Mouse (Mus musculus) limb, embryonic 12.5 days (tissue): ENCODE results near the gene Rps6kb1. TPM values are rescaled to one million over a fixed set of nuclear protein-coding genes. Genes with fewer than 3 reads are reported as not detected.

Source experiments
- ATAC-seq: fragments of 200-750 bp; cut with Nextera tagmentation; 2 replicates; pipeline ENCODE4 v1.8.0; 2017; ENCODE audit warnings: low read depth, moderate TSS enrichment; ENCODE audit not compliant: insufficient number of reproducible peaks, insufficient read depth, low FRiP score, low TSS enrichment
- H3K27ac ChIP-seq: fragments of 300-500 bp; sonication (generic); 2 replicates; pipeline ENCODE4 v1.5.1; 2016; ENCODE audit warnings: mild to moderate bottlenecking, moderate library complexity
- H3K27me3 ChIP-seq: fragments of 300-500 bp; sonication (generic); 2 replicates; pipeline ENCODE4 v1.6.1; 2016; ENCODE audit warnings: mild to moderate bottlenecking, moderate library complexity
- H3K36me3 ChIP-seq: fragments of 300-500 bp; sonication (generic); 2 replicates; pipeline ENCODE4 v1.6.1; 2016; ENCODE audit warnings: mild to moderate bottlenecking, moderate library complexity
- H3K4me1 ChIP-seq: fragments of 300-500 bp; sonication (generic); replicated peaks from 2 replicates; pipeline ENCODE4 v1.6.1; 2016
- H3K4me2 ChIP-seq: fragments of 300-500 bp; sonication (generic); 2 replicates; pipeline ENCODE4 v1.6.1; 2016; ENCODE audit warnings: mild to moderate bottlenecking, moderate library complexity
- H3K4me3 ChIP-seq: fragments of 300-500 bp; sonication (generic); replicated peaks from 2 replicates; pipeline ENCODE4 v1.5.1; 2016; ENCODE audit warnings: mild to moderate bottlenecking
- H3K9ac ChIP-seq: fragments of 300-500 bp; sonication (generic); replicated peaks from 2 replicates; pipeline ENCODE4 v1.6.1; 2016; ENCODE audit warnings: mild to moderate bottlenecking, moderate library complexity
- H3K9me3 ChIP-seq: fragments of 300-500 bp; sonication (generic); 2 replicates; pipeline ENCODE4 v1.6.1; 2016; ENCODE audit warnings: mild to moderate bottlenecking, moderate library complexity
- WGBS: fragments of 180-500 bp; shearing (Covaris S2); methylation state at CpG from one replicate; pipeline ENCODE4 v1.1.7; 2016; 5-methylcytosine and 5-hydroxymethylcytosine counted together
- polyA plus RNA-seq: library from polyadenylated mRNA; unstranded; fragments of >200 nt; fragmentation: Nextera tagmentation; extraction: Ambion mirVana; gene quantifications from 2 replicates; pipeline ENCODE4 v1.2.1, GENCODE M21; 2016

Rps6kb1 gene
- polyA plus RNA-seq: 78.3 and 83.8 TPM in 2 replicates

- Histone ChIP-seq H3K36me3 (peaks cover 7% of the 10 kb centered on the region; the same call in 1 of the 2 replicates), H3K4me3 (peak within 1 kb of the TSS; percentile 98), H3K4me1 (peaks cover 16% of the 10 kb centered on the region), H3K4me2 (peak within 1 kb of the TSS; percentile 86), H3K9me3 (no peaks in the 10 kb centered on the region), H3K9ac (peak within 1 kb of the TSS; percentile 97), H3K27ac (peak within 1 kb of the TSS; percentile 87), H3K27me3 (no peaks in the 10 kb centered on the region)
- WGBS: under 1% methylated on average over 43 of the region's 43 CpGs
- ATAC-seq: peak; percentile 95
These were observed at the start of gene Rps6kb1, which contains the start of gene Tubd1 for GRCm38 (mm10) chr11:86544639-86545299. Gene Rps6kb1, minus strand, starts transcription at chr11:86544805. Gene Tubd1, plus strand, starts transcription at chr11:86544991.

DNA sequence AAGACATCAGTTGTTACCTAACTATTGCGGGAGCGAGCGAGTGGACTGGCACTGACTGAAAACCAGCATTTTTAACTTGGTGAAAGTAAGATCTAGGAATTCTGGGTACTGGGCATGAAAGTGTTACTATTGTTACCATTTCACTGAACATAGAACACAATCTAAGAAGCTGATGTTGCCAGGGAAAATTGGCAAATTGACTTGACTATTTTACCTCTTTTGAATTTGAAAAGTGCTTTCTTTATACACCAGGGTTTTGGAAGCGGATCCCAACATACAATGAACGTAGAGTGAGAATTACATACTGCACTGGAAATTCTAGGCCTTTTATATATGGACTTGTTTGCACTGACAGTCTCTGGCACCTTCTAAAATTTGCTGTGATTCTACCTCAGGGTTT lies 48.8 kb upstream of the Rps6kb1 start:
- Histone ChIP-seq H3K9me3 (no peaks in the 10 kb centered on the region), H3K4me2 (no peak overlapping the region), H3K36me3 (0 out of 2 replicates have a peak, but pooled peaks cover 6% of the 10 kb centered on the region), H3K4me3 (no peak overlapping the region), H3K9ac (no peak overlapping the region), H3K4me1 (no peaks in the 10 kb centered on the region), H3K27ac (no peak overlapping the region), H3K27me3 (no peaks in the 10 kb centered on the region)
- no peak for ATAC-seq
- WGBS: 92% methylated on average over 5 of the region's 5 CpGs

GRCm38 (mm10) chr11:86592993-86593392 lies 48.4 kb upstream of the Rps6kb1 start:
- no peak overlapping the region for H3K4me2 ChIP-seq
- H3K4me3 ChIP-seq: no peak overlapping the region
- no peaks in the 10 kb centered on the region for H3K27me3 ChIP-seq
- peaks cover 1% of the 10 kb centered on the region for H3K4me1 ChIP-seq
- ATAC-seq: no peak
- 0 out of 2 replicates have a peak, but pooled peaks cover 6% of the 10 kb centered on the region for H3K36me3 ChIP-seq
- no peaks in the 10 kb centered on the region for H3K9me3 ChIP-seq
- WGBS: 34% methylated on average over 3 of the region's 3 CpGs
- no peak overlapping the region for H3K27ac ChIP-seq
- H3K9ac ChIP-seq: no peak overlapping the region

DNA sequence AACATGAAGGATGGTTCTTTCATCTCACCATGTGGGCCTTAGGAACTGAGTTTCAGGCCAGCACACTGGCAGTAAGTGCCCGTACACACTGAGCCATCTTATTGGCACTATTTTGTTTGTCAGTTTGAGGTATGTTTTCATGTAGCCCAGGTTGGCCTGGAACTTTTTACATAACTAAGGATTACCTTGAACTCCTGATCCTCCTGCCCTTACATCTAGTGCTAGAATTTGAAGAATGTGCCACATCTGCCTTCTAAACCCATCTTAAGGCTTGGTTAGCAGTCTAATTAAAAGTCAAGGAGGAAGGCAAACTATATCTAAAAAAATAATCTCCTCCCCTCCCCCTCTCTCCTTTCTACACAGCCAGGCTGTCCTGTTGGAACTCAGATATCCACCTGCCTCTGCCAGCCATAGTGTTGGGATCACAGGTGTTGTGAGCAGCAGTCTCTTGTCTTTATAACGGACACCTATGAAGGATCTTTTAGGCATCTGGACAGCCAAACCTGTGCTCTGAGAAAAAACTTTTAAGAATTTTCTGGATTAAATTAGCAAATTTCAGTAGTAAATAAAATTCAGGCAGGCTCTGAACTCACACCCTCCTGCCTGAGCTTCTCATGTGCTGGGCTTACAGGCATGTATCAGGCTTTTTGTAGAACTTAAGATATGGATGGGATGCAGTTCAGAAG lies 47.5 kb upstream of the Rps6kb1 start:
- WGBS: 89% methylated on average over 2 of the region's 2 CpGs

DNA sequence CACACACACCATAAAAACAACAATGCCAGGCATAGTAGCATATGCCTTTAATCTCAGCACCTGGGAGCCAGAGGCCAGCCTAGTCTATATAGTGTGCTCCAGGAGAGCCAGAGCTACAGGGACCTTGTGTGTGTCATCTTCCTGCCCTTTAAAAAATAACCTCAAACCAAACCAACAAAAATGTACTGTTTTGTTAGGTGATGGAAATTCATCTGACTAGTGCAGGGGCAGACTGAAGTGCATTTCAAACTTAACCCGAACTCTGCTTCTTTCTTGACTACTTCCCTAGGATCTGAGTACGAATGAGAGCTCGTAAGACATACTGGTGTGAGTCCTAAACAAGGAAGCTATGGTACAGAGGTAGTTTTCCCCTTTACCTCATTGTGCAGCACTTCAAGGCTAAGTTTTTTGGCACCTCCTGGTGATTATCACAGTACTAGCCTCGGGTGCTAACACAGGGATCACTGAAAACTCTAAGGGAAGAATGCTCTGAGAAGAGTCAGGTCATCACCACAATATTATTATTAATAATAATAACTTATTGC lies 46.8 kb upstream of the Rps6kb1 start:
- 77% methylated on average over 4 of the region's 4 CpGs for WGBS
- no peak for ATAC-seq

More for the DNA sequence above, 47.5 kb upstream of the Rps6kb1 start:
- H3K27me3 ChIP-seq: no peaks in the 10 kb centered on the region
- no peaks in the 10 kb centered on the region for H3K9me3 ChIP-seq
- 0 out of 2 replicates have a peak, but pooled peaks cover 6% of the 10 kb centered on the region for H3K36me3 ChIP-seq
- no peak overlapping the region for H3K4me3 ChIP-seq
- no peak for ATAC-seq
- H3K4me2 ChIP-seq: no peak overlapping the region
- H3K4me1 ChIP-seq: peaks cover 10% of the 10 kb centered on the region
- no peak overlapping the region for H3K27ac ChIP-seq
- no peak overlapping the region for H3K9ac ChIP-seq

DNA sequence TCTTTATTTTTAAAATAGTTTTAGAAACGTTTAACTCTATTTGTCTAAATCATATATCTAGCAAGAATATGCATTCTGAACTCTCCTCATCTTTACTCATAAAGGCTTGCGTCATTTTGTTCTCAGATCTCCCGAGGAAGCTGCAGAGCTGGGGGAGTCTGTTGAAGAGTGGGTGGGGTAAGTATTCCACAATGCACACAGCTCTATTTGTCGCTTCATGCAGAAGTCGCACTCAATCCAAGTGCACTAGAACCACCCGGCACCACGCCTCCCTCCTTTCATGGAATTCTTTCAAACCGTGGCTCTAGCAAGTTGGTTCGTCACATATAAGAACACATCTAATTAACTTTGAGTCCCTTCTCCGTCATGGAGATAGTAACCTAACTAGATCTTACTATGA lies 46.0 kb upstream of the Rps6kb1 start:
- WGBS: 94% methylated on average over 10 of the region's 10 CpGs
- Histone ChIP-seq H3K4me3 (no peak overlapping the region), H3K36me3 (0 out of 2 replicates have a peak, but pooled peaks cover 6% of the 10 kb centered on the region), H3K27me3 (no peaks in the 10 kb centered on the region), H3K9ac (no peak overlapping the region), H3K9me3 (no peaks in the 10 kb centered on the region), H3K4me2 (no peak overlapping the region), H3K4me1 (peaks cover 16% of the 10 kb centered on the region), H3K27ac (no peak overlapping the region)
- no peak for ATAC-seq

More for the DNA sequence above, 46.8 kb upstream of the Rps6kb1 start:
- Histone ChIP-seq H3K4me3 (no peak overlapping the region), H3K27ac (no peak overlapping the region), H3K9me3 (no peaks in the 10 kb centered on the region), H3K27me3 (no peaks in the 10 kb centered on the region), H3K4me2 (no peak overlapping the region), H3K4me1 (peaks cover 16% of the 10 kb centered on the region), H3K36me3 (0 out of 2 replicates have a peak, but pooled peaks cover 6% of the 10 kb centered on the region), H3K9ac (no peak overlapping the region)

DNA sequence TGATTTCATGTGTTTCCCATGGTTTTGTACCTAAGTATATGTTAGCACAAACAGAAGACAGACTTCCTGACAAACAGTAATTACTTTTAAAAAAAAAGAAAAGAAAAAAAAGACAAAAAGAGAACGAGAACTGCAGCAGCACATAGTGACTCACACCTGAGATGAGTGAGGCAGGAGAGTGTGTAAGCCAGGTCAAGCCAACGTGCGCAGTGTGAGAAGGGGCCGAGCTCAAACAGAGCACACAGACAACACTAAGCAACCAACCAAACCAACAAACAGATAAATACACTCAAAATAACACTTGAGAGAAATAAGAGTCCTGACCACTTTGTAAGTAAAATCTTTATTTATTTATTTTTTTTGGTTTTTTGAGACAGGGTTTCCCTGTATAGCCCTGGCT lies 45.5 kb upstream of the Rps6kb1 start:
- ATAC-seq: no peak
- Histone ChIP-seq H3K9me3 (no peaks in the 10 kb centered on the region), H3K36me3 (0 out of 2 replicates have a peak, but pooled peaks cover 6% of the 10 kb centered on the region), H3K9ac (no peak overlapping the region), H3K27ac (no peak overlapping the region), H3K27me3 (no peaks in the 10 kb centered on the region), H3K4me2 (no peak overlapping the region), H3K4me1 (peaks cover 16% of the 10 kb centered on the region), H3K4me3 (no peak overlapping the region)
- 89% methylated on average over 4 of the region's 4 CpGs for WGBS

GRCm38 (mm10) chr11:86588583-86589298 lies 44.1 kb upstream of the Rps6kb1 start:
- H3K27ac ChIP-seq: no peak overlapping the region
- WGBS: 87% methylated on average over 4 of the region's 4 CpGs
- no peak for ATAC-seq
- no peak overlapping the region for H3K4me3 ChIP-seq
- H3K4me2 ChIP-seq: no peak overlapping the region
- H3K9ac ChIP-seq: no peak overlapping the region
- no peaks in the 10 kb centered on the region for H3K9me3 ChIP-seq
- H3K4me1 ChIP-seq: peaks cover 16% of the 10 kb centered on the region
- no peaks in the 10 kb centered on the region for H3K27me3 ChIP-seq
- H3K36me3 ChIP-seq: 0 out of 2 replicates have a peak, but pooled peaks cover 2% of the 10 kb centered on the region

- ATAC-seq: no peak
- WGBS: 36% methylated on average over 7 of the region's 7 CpGs
- Histone ChIP-seq H3K27me3 (no peaks in the 10 kb centered on the region), H3K4me3 (no peak overlapping the region), H3K4me1 (peaks cover 16% of the 10 kb centered on the region), H3K4me2 (peak overlapping the region; percentile 49; the same call in 1 of the 2 replicates), H3K36me3 (no peaks in the 10 kb centered on the region), H3K27ac (peak overlapping the region; percentile 29; the same call in 1 of the 2 replicates), H3K9ac (no peak overlapping the region), H3K9me3 (no peaks in the 10 kb centered on the region)
These were observed 43.2 kb upstream of the Rps6kb1 start for GRCm38 (mm10) chr11:86587830-86588229.

DNA sequence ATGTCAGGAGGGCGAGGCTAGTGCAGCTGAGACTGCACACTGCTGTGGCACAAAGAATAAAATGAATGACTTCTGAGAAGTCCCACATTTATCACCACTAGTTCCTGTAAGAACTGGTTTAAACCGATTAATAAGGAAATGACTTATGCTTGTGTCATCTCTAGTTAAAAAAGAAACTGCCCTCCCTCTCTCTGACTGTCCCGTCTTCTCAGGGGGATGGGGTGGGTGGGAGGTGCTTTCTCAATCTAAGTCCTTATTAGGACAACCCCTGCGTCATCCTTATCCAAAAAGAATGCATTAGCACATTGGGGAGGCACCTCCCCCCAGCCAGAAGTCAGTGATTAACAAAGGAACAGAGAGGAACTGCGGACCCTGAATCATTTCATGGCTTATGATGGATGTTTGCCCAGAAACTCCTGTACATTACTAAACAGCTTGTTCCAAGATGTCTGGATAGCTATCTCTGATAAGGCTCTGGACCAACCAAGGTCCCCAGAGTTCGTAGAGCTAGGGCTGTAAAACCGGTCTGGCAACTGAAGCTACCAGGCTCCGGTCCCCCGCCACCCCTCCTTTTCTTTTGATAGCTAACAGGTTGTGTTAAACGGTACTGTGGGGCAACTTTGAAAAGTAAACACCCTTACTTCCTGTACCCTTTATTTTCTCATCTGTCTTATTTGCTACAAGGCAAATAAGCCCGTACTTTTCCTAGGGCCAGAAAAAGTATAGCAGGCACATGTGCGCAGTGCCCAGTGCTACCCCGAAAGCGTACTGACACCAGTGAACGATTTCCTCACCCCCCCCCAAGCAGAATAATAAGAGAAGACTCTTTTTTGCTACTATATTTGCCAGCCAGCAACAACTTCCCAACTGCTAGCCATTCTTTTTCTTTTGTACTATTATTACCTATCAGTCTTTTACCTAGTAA lies 42.5 kb upstream of the Rps6kb1 start:
- Histone ChIP-seq H3K9me3 (no peaks in the 10 kb centered on the region), H3K4me3 (peak overlapping the region; percentile 4; the same call in 1 of the 2 replicates), H3K27me3 (no peaks in the 10 kb centered on the region), H3K36me3 (no peaks in the 10 kb centered on the region), H3K9ac (no peak overlapping the region), H3K27ac (peak overlapping the region; percentile 26; the same call in 1 of the 2 replicates), H3K4me2 (peak overlapping the region; percentile 49), H3K4me1 (peaks cover 16% of the 10 kb centered on the region)
- 12% methylated on average over 15 of the region's 15 CpGs for WGBS
- ATAC-seq: no peak
